Mouse (Mus musculus) heart, adult 2 months (tissue): ENCODE results near the gene Tmem203.

Experiments used
- CTCF ChIP-seq: fragments of 200-600 bp; IDR thresholded peaks from 2 replicates; pipeline ENCODE4 v1.8.1; 2022; ENCODE audit warnings: antibody characterized with exemption, mild to moderate bottlenecking, moderate library complexity
- EP300 ChIP-seq: fragments of 200-500 bp; IDR thresholded peaks from 2 replicates; pipeline ENCODE4 v1.6.1; 2011; ENCODE audit warnings: low read depth, low read length, control low read depth; ENCODE audit not compliant: insufficient read depth
- POLR2A ChIP-seq: fragments of 200-500 bp; IDR thresholded peaks from 2 replicates; pipeline ENCODE4 v1.6.1; 2011; ENCODE audit warnings: mild to moderate bottlenecking, low read depth, low read length, control low read depth; ENCODE audit not compliant: insufficient read depth

DNA sequence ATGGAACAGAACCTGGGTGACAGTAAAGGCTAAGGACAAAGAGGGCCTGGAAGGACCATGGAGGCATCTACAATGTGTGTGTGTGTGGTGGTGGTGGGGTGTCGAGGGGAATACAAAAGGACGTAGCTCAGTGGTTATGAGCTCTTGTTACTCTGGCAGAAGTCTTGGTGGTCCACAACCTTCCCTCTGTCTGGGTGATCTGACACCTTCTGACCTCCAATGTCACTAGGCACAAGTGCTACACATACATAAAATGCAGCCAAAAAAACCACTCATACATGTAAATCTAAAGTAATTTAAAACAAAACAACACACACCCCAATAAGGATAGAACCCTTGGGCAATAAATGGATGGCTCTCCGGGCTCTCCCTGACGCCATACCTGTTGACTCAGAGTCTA is 27.8 kb upstream of the Tmem203 start:
- TF ChIP-seq CTCF (no peak), POLR2A (no peak), EP300 (no peak)
